Mouse (Mus musculus): ENCODE data around the gene Mmadhc. TPM values are rescaled to one million over a fixed set of nuclear protein-coding genes. Genes with fewer than 3 reads are reported as not detected.
A peak's percentile ranks its signal among the peaks of the same experiment; 100 is the strongest.

Gene Mmadhc
- total RNA-seq (2014; fragmentation: Nextera tagmentation) (72.5 and 106 TPM in 2 replicates), total RNA-seq (2017) (114 and 131 TPM in 2 replicates)

DNA sequence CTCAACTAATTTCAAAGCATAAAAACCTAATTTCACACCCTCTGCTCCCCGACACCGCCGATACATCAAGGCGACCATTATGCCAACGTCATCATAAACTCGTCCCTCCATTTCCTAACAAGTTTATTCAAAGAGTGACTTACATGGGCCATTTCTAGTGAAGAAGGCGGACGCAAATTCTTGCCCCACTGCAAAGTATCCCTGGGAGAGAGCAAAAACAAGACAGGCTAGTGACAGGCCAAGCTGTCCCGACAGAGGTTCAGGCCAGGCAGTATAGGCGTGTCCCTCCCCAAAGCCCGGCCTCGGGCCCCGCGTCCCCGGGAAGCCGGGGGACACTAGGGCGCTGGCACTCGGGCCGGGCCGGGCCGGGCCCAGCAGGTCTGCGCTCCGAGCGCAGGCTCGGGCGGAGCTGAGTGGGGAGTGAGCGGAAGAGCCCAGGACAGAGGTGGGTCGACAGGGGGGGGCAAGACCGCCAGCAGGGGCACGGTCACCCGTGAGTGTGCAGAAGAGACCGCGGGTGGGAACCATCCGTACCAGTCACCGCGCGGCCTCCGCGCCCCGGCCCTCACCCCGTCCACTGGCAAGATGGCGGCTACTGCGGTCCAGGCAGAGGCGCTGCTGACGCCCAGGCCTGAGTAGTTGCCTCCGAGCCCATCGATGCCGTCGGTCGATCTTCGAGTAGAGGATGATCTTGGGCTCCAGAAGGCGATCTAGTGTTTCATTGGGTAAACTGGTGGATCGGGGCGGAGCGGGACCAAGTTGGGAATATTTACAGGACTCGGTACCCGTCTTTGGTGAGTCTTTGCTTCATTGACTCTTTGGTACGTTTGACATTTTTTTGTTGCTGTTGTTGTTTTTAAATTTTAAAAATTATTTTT lies at the start of gene Mmadhc:
Gene Mmadhc (minus strand): TSS at position 693 of the 878 bp plus-strand sequence.
- ATAC-seq (replicated peaks; ENCODE audit: low FRiP score, low TSS enrichment, poor library complexity, severe bottlenecking) = peak; percentile 96

DNA sequence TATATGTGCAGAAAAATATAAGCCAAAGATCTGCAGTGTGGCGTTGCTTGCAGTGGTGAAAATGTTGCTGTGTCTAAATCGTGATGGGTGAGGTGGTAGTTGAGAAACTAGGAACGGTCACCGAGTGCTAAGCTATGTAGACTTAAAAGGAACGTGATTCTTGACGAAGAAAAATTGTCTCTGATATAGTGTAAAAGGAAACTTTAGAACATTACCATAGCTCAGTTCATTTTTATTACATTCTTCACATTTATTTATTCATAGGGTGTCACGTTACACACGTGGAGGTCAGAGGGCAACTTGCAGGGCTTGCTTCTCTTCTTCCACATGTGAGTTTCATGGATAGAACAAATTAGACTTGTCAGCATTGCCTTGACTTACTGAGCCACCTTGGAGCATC lies 47.0 kb upstream of the Mmadhc start:
- no peak for ATAC-seq (replicated peaks; ENCODE audit: low FRiP score, low TSS enrichment, poor library complexity, severe bottlenecking)

DNA sequence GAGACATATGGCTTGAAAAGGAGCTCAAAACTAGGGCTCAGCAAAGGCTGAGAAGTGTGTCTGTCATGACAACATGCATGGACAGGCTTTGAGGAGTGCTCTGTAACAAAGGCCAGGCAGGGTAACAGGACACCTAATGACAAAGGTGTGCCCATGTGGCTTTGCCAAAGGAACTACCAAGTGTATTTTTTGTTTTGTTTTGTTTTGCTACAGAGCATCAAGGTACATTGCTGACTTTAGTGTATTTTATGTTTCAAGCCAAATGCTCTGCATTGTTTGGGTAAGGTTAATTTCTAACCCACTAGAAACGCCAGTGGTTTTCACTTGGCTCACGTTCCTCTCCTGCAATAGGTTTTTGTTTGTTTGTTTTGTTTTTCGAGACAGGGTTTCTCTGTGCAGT lies 42.5 kb upstream of the Mmadhc start:
- ATAC-seq (replicated peaks; ENCODE audit: low FRiP score, low TSS enrichment, poor library complexity, severe bottlenecking) = no peak

DNA sequence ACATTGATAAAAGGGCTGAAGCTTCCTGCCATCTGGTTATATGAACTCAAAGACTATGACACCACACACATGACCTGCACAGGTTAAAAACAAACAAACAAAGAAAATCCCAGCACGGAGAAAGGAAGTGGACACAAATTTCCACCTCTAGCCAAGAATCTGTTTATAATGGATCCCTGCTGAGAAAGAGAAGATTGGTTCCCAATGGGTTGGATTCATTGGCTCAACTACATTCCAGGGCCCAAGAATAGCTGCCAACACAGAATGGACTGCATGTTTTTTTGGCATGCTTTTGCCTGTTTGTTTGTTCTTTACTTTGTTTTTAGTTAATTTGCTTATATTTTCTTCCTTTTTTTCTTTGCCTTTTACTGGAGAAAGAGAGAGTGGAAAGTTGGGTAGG lies 41.0 kb upstream of the Mmadhc start:
- ATAC-seq (replicated peaks; ENCODE audit: low FRiP score, low TSS enrichment, poor library complexity, severe bottlenecking) = no peak

- no peak for ATAC-seq (replicated peaks; ENCODE audit: low FRiP score, low TSS enrichment, poor library complexity, severe bottlenecking)
These were observed 35.2 kb upstream of the Mmadhc start for GRCm38 (mm10) chr2:50331716-50332270.

DNA sequence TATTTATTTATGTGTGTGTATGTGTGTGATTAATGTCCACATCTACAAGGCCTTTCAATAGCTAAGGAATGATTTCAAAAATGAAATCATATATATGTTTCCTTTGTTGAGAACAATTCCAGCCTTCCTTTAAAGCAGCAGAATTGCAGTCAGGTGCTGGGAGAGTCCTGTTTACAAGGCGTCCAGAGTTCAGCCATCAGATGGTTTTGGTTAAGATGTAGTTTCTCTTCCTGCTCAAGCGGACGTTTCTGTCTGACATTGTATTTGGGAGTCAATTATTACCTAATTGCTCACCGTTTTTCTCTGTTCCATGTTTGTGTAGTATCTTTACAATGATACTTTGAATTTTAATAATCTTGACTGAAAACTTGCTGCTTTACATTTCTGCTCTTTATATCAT lies 31.6 kb upstream of the Mmadhc start:
- ATAC-seq (replicated peaks; ENCODE audit: low FRiP score, low TSS enrichment, poor library complexity, severe bottlenecking) = no peak

DNA sequence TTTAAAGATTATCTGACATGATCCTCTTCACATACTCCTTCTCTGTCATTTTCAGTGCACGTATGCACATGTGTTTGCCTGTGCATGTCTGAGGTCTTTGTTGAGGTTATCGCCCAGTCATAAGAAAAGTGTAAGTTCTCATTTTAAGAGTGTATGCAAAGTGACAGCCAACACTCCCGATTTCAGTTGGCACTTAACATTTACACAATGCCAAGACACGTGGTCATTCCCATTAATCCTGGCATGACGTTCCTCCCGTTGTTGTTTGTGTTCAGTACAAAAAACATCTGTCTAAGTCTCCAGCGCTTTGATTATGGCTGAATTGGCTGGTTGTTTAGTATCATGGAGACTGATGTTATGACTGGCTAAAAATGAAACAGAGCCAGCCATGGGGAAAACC lies 28.2 kb upstream of the Mmadhc start:
- no peak for ATAC-seq (replicated peaks; ENCODE audit: low FRiP score, low TSS enrichment, poor library complexity, severe bottlenecking)

- peak; percentile 73; the same call in 1 of the 2 replicates for ATAC-seq (replicated peaks; ENCODE audit: low FRiP score, low TSS enrichment, poor library complexity, severe bottlenecking)
These were observed 10.2 kb upstream of the Mmadhc start for GRCm38 (mm10) chr2:50306663-50307320.

GRCm38 (mm10) chr2:50304824-50305577 lies 8.4 kb upstream of the Mmadhc start:
- ATAC-seq (replicated peaks; ENCODE audit: low FRiP score, low TSS enrichment, poor library complexity, severe bottlenecking) = peak; percentile 65; the same call in 1 of the 2 replicates

GRCm38 (mm10) chr2:50296987-50297350 lies 368 bp upstream of the Mmadhc start:
- ATAC-seq (replicated peaks; ENCODE audit: low FRiP score, low TSS enrichment, poor library complexity, severe bottlenecking) = no peak

GRCm38 (mm10) chr2:50295562-50295961 lies 1.0 kb downstream of the Mmadhc start:
- ATAC-seq (replicated peaks; ENCODE audit: low FRiP score, low TSS enrichment, poor library complexity, severe bottlenecking) = no peak

DNA sequence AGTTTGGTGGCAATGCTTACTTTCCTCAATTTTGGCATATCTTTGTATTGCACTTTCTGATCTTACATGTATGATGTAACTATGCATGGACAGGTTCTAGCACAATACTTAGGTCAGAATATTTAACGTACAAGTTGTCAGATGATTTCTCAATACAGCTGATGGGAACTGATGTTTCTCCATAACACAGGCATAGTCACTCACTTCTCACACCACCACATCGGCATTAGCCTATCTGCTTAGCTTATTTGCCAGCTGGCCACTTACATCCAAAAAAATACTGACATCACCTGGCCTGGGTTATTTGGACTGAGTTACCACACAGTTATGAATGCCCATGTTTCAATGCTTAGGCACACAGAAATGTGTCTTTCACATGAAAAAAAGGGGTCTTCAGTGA lies 2.5 kb downstream of the Mmadhc start:
- ATAC-seq (replicated peaks; ENCODE audit: low FRiP score, low TSS enrichment, poor library complexity, severe bottlenecking) = no peak

GRCm38 (mm10) chr2:50293572-50293971 lies 3.0 kb downstream of the Mmadhc start:
- no peak for ATAC-seq (replicated peaks; ENCODE audit: low FRiP score, low TSS enrichment, poor library complexity, severe bottlenecking)

- no peak for ATAC-seq (replicated peaks; ENCODE audit: low FRiP score, low TSS enrichment, poor library complexity, severe bottlenecking)
These were observed 4.7 kb downstream of the Mmadhc start for GRCm38 (mm10) chr2:50291901-50292300.

DNA sequence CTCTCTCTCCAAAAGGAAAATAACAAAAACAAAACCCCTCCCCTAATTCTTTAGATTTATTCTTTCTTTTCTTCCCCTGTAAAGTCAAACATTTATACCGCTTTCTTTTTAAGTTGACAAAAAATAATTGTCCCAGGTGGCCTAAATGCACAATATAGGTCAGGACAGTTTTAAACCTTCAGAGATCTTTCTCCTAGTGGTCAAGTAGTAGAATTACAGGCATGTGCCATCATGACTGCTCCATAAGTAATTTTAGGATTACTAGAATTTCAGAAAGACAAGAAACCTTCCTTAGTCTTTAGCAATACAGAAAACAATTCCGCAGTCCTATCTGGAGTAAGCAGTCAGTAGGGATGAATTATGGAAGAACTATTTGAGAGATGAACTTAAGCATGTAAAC lies 5.8 kb downstream of the Mmadhc start:
- ATAC-seq (replicated peaks; ENCODE audit: low FRiP score, low TSS enrichment, poor library complexity, severe bottlenecking) = 0 out of 2 replicates have a peak, but pooled peaks have one; percentile 61

DNA sequence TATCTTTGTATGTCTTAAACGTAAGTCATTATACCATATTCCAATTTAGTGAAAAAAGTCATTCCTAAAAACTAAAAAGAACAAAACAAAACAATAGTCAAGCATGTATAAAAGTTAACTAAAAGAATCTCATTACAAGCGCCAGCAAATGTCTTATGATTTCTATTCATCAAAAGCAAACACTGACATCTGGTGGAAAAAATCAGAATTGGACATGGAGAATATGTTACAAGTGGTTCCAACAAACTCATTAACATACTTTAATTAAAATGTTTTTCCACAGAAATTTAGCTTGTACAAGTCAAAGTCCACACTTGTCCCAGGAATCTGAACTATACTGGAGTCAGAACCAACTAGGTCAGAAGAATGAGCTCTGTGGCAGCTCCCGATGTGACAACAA lies 11.8 kb downstream of the Mmadhc start:
- no peak; the same call in 1 of the 2 replicates for ATAC-seq (replicated peaks; ENCODE audit: low FRiP score, low TSS enrichment, poor library complexity, severe bottlenecking)

DNA sequence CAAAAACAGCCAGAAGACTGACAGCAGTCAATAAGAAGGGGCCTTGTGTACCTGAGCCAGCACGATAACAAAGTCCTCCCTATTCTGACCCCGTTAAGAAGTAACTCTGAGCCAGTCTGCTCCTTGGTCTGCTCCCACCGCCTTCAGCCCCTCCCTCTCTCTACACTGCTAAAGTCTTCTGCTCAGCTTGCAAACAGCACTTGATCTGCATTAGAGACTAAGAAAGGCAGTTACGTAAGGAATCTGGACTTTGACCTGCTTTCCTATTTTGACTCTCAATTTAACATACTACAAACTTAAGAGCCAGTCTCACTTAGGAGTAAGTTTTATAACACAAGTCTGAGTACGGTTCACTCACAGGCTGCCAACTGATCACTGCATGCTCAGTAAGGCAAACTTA lies 12.6 kb downstream of the Mmadhc start:
- ATAC-seq (replicated peaks; ENCODE audit: low FRiP score, low TSS enrichment, poor library complexity, severe bottlenecking) = no peak

DNA sequence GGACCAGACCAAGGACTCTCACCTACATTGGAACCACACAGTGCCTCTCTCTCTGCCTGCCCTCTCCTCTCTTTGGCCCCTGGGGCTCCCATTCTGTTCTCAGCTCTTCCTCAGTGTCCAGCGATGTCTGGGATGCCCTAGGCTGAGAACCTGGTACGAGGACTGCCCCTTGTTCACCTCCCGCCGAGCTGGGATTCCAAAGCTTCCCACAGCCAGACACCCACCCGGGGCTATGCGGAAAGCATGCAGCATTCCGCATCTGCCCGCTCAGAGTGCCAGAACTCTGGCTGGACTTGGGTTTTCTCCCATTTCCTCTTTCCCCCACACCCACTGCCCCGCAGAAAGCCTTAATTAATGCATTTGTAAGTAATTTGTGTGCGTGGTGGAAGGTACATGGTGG lies 19.9 kb downstream of the Mmadhc start:
- ATAC-seq (replicated peaks; ENCODE audit: low FRiP score, low TSS enrichment, poor library complexity, severe bottlenecking) = no peak

DNA sequence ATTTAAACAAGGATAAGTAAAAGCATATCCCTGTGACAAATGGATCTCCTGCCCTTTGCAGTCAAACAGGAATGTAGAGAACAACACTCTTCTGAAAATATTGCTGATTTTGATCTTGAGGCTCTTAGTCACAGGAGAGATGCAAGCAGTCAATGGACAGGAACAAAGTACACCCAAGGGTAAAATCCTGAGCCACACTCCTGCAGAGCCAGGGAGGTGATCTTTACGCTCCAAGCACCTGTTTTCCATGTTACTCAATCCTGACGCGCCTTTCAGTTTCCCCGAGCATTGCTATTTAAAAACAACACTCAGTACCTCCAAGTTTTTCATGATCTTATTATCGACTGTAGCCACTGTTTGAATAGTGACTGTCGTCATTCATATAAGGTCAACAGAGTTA lies 23.2 kb downstream of the Mmadhc start:
- ATAC-seq (replicated peaks; ENCODE audit: low FRiP score, low TSS enrichment, poor library complexity, severe bottlenecking) = no peak

GRCm38 (mm10) chr2:50272165-50272564 lies 24.4 kb downstream of the Mmadhc start:
- ATAC-seq (replicated peaks; ENCODE audit: low FRiP score, low TSS enrichment, poor library complexity, severe bottlenecking) = peak; percentile 61
